Mouse (Mus musculus) liver, embryonic 14.5 days (tissue): ENCODE measurements around the gene Nkx2-9.

Experiments
- CTCF ChIP-seq: IDR thresholded peaks from 2 replicates; pipeline ENCODE4 v1.5.1; 2016; ENCODE audit warnings: antibody characterized with exemption, low read depth, control low read depth
- EP300 ChIP-seq: IDR thresholded peaks from 2 replicates; pipeline ENCODE4 v1.6.1; 2016; ENCODE audit warnings: antibody characterized with exemption, low read depth

DNA sequence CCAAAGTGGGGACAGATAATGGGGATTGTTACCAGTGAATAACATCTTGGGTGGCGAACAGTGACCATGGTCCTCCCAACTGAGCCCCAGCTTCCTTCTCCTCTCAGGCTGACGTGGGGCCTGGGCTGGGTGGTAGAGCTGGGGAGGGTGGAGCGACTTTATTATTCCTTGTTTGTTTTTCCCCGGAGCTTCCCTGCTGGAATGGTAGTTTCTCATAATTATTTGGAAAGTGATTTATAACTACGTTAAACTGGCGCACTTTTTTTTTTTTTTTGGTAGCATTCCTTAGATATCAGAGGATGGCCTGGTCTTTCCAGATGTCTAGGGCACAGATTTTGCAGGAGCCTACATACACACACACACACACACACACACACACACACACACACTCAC lies 350 bp upstream of the Nkx2-9 start:
- TF ChIP-seq CTCF (no peak), EP300 (no peak)
